Mouse (Mus musculus): ENCODE data around the gene Cyfip1.

The Cyfip1 gene

GRCm38 (mm10) chr7:55956054-55956453, 114.5 kb downstream of the Cyfip1 start:
- no peak for DNase-seq (ENCODE audit: low spot score)

GRCm38 (mm10) chr7:55957178-55957577, 115.6 kb downstream of the Cyfip1 start:
- no peak for DNase-seq (ENCODE audit: low spot score)

- DNase-seq (ENCODE audit: low spot score), result no peak
These were observed 116.4 kb downstream of the Cyfip1 start for GRCm38 (mm10) chr7:55957916-55958315.

GRCm38 (mm10) chr7:55959801-55960200, 118.3 kb downstream of the Cyfip1 start:
- no peak for DNase-seq (ENCODE audit: low spot score)

- DNase-seq (ENCODE audit: low spot score), result no peak
These were observed 119.0 kb downstream of the Cyfip1 start for GRCm38 (mm10) chr7:55960506-55960905.

GRCm38 (mm10) chr7:55962004-55962908, 120.7 kb downstream of the Cyfip1 start, which contains the start of gene Nipa2:
TSS of gene Nipa2 (minus strand) at chr7:55962476.
- peak; percentile 84 for DNase-seq (ENCODE audit: low spot score)

- DNase-seq (ENCODE audit: low spot score), result no peak
These were observed 125.4 kb downstream of the Cyfip1 start for GRCm38 (mm10) chr7:55966866-55967460.

GRCm38 (mm10) chr7:55968258-55968901, 126.8 kb downstream of the Cyfip1 start:
- DNase-seq (ENCODE audit: low spot score), result no peak

- DNase-seq (ENCODE audit: low spot score), result no peak
These were observed 127.9 kb downstream of the Cyfip1 start for GRCm38 (mm10) chr7:55969415-55969814.

- DNase-seq (ENCODE audit: low spot score), result no peak
These were observed 132.9 kb downstream of the Cyfip1 start for GRCm38 (mm10) chr7:55974429-55974828.

- DNase-seq (ENCODE audit: low spot score), result no peak
These were observed 140.0 kb downstream of the Cyfip1 start for GRCm38 (mm10) chr7:55981511-55981910.
